Mouse (Mus musculus) colon, adult 2 months (tissue): ENCODE results near the gene Kctd6. TPM values are rescaled to one million over a fixed set of nuclear protein-coding genes. Genes with fewer than 3 reads are reported as not detected.

Experiments used
- polyA plus RNA-seq: library from polyadenylated mRNA; depleted of rRNA; stranded (reverse); fragments of >200 nt; gene quantifications from 2 replicates; pipeline ENCODE4 v1.2.3, GENCODE M21; 2012; rRNA removed

Gene Kctd6
- 4.3 and 5.0 TPM in 2 replicates for polyA plus RNA-seq

DNA sequence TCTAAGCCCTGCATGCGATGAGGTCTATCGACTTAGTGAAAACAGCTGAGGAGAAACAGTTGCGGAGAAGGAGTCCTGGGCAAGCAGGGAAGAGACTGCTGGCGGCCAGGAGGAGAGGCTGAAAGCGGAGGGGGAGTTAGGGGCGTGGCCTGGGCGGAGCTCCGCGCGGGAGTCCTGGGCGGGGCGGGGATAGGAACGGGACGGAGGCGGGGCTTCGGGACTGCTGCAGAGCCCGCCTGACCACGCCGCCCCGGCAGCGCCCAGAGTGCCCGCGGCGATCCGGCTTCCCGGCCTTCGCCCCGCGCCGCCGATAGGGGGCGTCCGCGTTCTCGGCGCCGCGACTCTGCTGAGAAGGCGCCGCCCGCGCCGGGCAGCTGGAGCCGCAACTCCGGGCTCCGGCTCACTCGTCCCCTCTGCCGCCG, at the start of gene Kctd6:
Kctd6 (plus strand) TSS at position 338 of the 422 bp plus-strand sequence.

DNA sequence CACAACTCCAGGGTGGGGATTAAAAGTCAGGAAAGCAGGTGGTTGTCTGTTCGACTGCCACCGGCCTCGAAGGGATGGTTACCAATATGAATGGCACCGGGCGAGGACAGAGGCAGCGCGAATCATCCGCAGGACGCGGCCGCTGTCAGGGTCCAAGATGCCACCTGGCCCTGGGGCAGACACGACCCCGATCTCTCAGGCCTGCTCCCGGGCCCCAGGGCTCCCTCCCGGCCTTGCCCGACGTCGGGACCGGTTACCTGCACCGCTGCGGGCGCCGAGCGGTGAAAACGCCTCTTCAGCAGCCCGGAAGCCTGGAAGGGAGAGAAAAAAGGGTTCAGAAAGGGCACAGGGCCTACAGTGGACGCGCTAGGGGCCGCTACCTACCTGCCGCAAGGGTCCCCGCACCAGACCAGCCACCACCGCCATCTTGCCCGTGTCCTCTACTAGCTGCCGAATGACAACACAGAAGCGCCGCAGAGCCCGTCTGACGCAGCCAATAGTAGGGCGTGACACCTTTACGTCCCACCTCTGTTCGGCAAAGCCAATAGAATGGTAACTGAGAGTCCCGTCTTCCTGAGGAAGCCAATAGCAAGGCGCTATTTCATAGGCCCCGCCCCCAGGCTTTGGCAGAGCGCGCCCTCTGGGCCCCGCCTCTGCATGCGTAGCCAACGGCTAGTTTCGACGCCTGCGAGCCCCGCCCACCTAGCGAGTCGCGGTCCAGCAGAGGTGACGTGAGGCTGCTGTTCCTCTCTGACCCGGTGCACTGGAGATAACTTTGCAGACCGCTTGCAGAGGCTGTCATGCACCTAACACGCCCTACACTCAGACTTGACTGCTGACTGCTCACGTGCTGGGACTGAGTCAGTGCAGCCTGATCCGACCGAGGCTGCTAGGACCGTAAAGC, 41.2 kb upstream of the Kctd6 start, which contains the start of gene Pdhb:
Pdhb (minus strand) TSS at position 519 of the 904 bp plus-strand sequence.

DNA sequence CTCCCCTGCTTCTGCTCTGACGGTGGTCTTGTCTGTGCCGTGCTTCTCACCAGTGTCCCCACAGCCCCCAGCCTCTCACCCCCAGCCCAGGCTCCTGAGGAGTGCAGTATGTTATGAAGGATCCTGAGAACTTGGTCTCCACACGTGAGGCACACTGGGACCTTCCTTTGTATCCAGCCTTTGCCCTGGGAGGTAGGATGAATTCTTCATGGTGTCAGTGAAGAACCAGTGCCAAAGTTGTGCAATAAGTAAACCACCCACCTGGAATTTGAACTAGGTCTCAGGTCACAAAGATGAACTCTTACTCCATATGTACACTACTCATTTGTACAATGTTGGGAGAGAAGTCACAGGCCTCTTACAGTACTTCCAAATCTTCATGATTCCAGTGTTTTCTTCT, 45.2 kb downstream of the Kctd6 start, which contains the start of gene Acox2:
Acox2 (minus strand) TSS at position 188 of the 400 bp plus-strand sequence.

Other genes starting within 250 kb of the Kctd6 start
- 3.5 and 4.1 TPM in 2 replicates for gene Dnase1l3, start 219.6 kb upstream of the Kctd6 start, polyA plus RNA-seq
- 34.6 and 40.3 TPM in 2 replicates for gene Abhd6, start 211.2 kb upstream of the Kctd6 start, polyA plus RNA-seq
- gene Rpp14, start 133.8 kb upstream of the Kctd6 start, polyA plus RNA-seq = 3.9 and 5.5 TPM in 2 replicates
- gene Pxk, start 115.9 kb upstream of the Kctd6 start, polyA plus RNA-seq = 23.0 and 37.5 TPM in 2 replicates
- 33.3 and 34.0 TPM in 2 replicates for gene Pdhb, start 41.1 kb upstream of the Kctd6 start, polyA plus RNA-seq
- 2.1 and 2.2 TPM in 2 replicates for gene Acox2, start 45.2 kb downstream of the Kctd6 start, polyA plus RNA-seq
- gene Fam107a, start 103.9 kb downstream of the Kctd6 start, polyA plus RNA-seq = 0.83 and 1.2 TPM in 2 replicates
- 810 and 834 TPM in 2 replicates for gene Oit1, start 164.6 kb downstream of the Kctd6 start, polyA plus RNA-seq